Mouse (Mus musculus) myocyte (in vitro differentiated cells): ENCODE results near the gene Fstl4.

Experiments
- CEBPB ChIP-seq: IDR thresholded peaks from 2 replicates; pipeline ENCODE4 v1.6.1; 2011; ENCODE audit warnings: mild to moderate bottlenecking, moderate library complexity; ENCODE audit not compliant: poor library complexity, insufficient read depth, severe bottlenecking
- E2F4 ChIP-seq: IDR thresholded peaks from one replicate; pipeline ENCODE4 v1.6.1; 2011; ENCODE audit warnings: mild to moderate bottlenecking, control low read depth, moderate library complexity; ENCODE audit not compliant: insufficient read depth
- MAX ChIP-seq: IDR thresholded peaks from one replicate; pipeline ENCODE4 v1.6.1; 2011; ENCODE audit warnings: low read depth, mild to moderate bottlenecking, control low read depth
- MYOD1 ChIP-seq, 3 experiments: IDR thresholded peaks; one replicate each; pipeline ENCODE4 v1.6.1; 2011; ENCODE audit warnings: control low read depth in 2 of 3, low read depth in 2 of 3, mild to moderate bottlenecking in 2 of 3, moderate library complexity in 1 of 3; ENCODE audit not compliant: insufficient read length in 2 of 3, control insufficient read depth in 1 of 3
- POLR2A ChIP-seq: IDR thresholded peaks from one replicate; pipeline ENCODE4 v1.6.1; 2011; ENCODE audit warnings: low read depth, mild to moderate bottlenecking, control low read depth, moderate library complexity; ENCODE audit not compliant: insufficient read length
- POLR2AphosphoS2 ChIP-seq: IDR thresholded peaks from one replicate; pipeline ENCODE4 v1.6.1; 2011; ENCODE audit warnings: low read depth, control low read depth; ENCODE audit not compliant: insufficient read length
- TCF12 ChIP-seq: IDR thresholded peaks from one replicate; pipeline ENCODE4 v1.6.1; 2011; ENCODE audit warnings: mild to moderate bottlenecking, control low read depth; ENCODE audit not compliant: poor library complexity, insufficient read depth, severe bottlenecking
- USF1 ChIP-seq: IDR thresholded peaks from one replicate; pipeline ENCODE4 v1.6.1; 2011; ENCODE audit warnings: low read depth, mild to moderate bottlenecking, control low read depth, moderate library complexity

DNA sequence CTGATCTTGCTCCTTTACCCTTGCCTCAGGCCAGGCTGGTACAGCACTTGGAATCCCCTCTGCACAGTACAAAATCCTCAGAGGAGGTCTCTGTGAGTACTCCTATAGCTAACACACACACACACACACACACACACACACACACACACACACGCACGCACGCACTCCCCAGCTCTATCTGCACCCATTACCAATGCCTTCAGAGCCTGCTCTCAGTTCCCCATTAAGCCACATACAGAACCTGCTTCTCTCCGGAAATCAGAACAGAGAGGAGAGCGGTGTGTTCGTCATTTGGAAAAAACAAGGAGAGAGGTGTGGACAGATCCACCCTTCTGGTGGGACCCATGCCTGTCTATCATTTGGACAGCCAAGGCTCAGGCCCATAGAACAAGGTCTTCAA is 333.4 kb downstream of the Fstl4 start:
- TF ChIP-seq CEBPB (no peak), POLR2AphosphoS2 (no peak), POLR2A (no peak), E2F4 (no peak), MYOD1 (IDR thresholded peaks at IDR 0.05; ENCODE audit: control insufficient read depth in 1 of 3, insufficient read length in 2 of 3, low read depth in 2 of 3) (no peak), USF1 (no peak), MAX (no peak), TCF12 (no peak)
